Mouse (Mus musculus) kidney, postnatal 4 days (tissue): Measurements from ENCODE around the gene Srsf5.
A peak's percentile ranks its signal among the peaks of the same experiment; 100 is the strongest.

ENCODE experiments used
- DNase-seq, 2 experiments: peaks; one replicate each; pipeline ENCODE4 v3.0.0; 2021; ENCODE audit warnings: mixed read lengths in 2 of 2

Srsf5 gene

DNA sequence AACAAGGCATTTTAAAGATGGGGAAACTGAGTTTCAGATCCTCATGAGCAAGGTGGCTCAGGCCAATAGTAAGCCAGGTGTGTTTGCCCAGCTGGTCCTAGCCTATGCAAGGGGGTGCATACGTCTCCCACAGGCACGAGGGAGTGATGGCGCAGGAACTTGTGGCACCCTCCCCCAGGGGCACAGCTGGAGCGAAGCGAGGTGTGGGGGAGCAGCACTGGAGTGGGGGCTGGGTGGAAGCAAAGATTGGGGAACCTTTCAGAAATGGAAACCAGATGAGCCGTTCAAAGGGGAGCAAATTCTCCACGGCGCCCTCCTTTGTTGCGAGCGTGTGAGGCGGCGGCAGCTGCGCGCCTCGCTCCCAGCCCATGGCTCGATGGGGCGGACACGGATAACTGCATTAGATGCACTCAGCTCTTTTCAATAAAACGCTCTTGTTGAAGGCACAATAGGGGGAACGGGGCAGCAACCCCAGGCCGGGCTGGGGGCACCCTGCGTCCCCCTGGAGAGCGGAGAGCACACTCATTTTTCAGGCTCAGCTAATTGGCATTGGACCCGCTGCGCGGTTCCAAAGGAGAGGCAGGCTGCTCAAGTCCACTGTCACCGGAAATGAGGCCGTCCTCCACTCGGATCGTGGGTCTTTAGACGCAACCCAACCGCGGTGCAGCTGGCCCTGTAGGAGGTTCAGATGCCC is 53.4 kb downstream of the Srsf5 start:
- DNase-seq, result peak; percentile 4 to 11
